Mouse (Mus musculus): ENCODE data around the gene Smyd2. TPM values are rescaled to one million over a fixed set of nuclear protein-coding genes. Genes with fewer than 3 reads are reported as not detected.
A peak's percentile ranks its signal among the peaks of the same experiment; 100 is the strongest.

Smyd2 gene
- total and polyA plus RNA-seq, 2 experiments, result 18.2 to 33.5 TPM

DNA sequence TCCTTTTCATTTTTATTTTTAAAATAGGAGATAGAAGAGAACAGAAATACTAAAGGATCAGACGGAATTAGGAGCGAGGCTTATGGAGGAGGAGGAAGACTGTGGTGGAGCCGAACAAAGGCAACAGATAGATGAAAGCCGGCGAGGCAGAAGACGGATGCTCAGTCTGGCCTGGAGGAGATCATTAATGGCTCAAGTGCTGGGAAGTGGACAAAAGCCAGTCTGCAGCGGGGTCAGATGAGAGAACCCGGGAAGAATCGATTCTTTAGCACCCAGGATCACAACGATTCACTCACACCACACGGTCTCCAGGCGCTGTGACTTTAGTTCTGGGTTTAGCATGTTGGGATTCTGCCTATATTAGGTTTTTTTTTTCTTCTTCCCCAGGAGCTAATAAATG lies 10.0 kb upstream of the Smyd2 start:
- 92% methylated on average over 12 of the region's 12 CpGs for WGBS
- H3K36me3 ChIP-seq (ENCODE audit: control insufficient read depth, insufficient read depth, low read length), result no peaks in the 10 kb centered on the region
- DNase-seq (ENCODE audit: extremely low read depth, low read depth, low spot score), result no peak
- no peak overlapping the region for H3K9ac ChIP-seq (ENCODE audit: low read depth, low read length)
- no peak for TF ChIP-seq POLR2A (IDR thresholded peaks at IDR 0.05; ENCODE audit: extremely low read depth, insufficient read depth, low read length)
- TF ChIP-seq CTCF (IDR thresholded peaks at IDR 0.05; ENCODE audit: low read depth, low read length), result no peak
- no peak overlapping the region for H3K27ac ChIP-seq (replicated peaks; ENCODE audit: insufficient read depth, low read depth, low read length)
- no peaks in the 10 kb centered on the region for H3K79me2 ChIP-seq (ENCODE audit: control insufficient read depth, insufficient read depth, low read length)
- H3K27me3 ChIP-seq (ENCODE audit: control insufficient read depth, insufficient read depth, low read length), result no peaks in the 10 kb centered on the region
- H3K4me1 ChIP-seq (ENCODE audit: control insufficient read depth, insufficient read depth, low read length), result no peaks in the 10 kb centered on the region; the same call in 1 of the 2 replicates
- H3K4me3 ChIP-seq (ENCODE audit: insufficient read depth, low read depth, low read length), result no peak overlapping the region

DNA sequence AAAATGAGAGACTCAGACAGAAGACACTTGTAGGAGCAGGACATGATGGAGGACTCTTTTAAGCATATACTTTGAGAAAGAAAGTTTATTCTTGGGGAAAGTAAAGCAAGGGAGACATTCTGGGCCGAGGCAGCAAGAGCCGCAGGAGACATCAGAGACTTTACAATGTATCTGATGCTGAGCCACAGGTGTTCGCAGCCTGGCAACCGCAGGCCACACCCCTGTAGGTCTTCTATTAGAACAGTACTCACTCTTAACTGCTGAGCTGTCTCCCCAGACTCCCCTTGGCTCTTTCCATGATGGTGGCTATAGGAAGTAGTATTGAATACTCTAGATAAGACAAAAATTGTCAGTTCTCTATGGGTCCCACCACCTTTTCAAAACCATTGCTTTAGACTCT lies 7.7 kb upstream of the Smyd2 start:
- Histone ChIP-seq H3K9ac (ENCODE audit: low read depth, low read length) (no peak overlapping the region), H3K27me3 (ENCODE audit: control insufficient read depth, insufficient read depth, low read length) (no peaks in the 10 kb centered on the region), H3K36me3 (ENCODE audit: control insufficient read depth, insufficient read depth, low read length) (no peaks in the 10 kb centered on the region), H3K27ac (replicated peaks; ENCODE audit: insufficient read depth, low read depth, low read length) (no peak overlapping the region), H3K4me3 (ENCODE audit: insufficient read depth, low read depth, low read length) (no peak overlapping the region), H3K4me1 (ENCODE audit: control insufficient read depth, insufficient read depth, low read length) (no peaks in the 10 kb centered on the region), H3K79me2 (ENCODE audit: control insufficient read depth, insufficient read depth, low read length) (no peaks in the 10 kb centered on the region)
- DNase-seq (ENCODE audit: extremely low read depth, low read depth, low spot score), result no peak
- TF ChIP-seq POLR2A (IDR thresholded peaks at IDR 0.05; ENCODE audit: extremely low read depth, insufficient read depth, low read length) (no peak), CTCF (IDR thresholded peaks at IDR 0.05; ENCODE audit: low read depth, low read length) (no peak)
- WGBS, result 77% methylated on average over 4 of the region's 4 CpGs

DNA sequence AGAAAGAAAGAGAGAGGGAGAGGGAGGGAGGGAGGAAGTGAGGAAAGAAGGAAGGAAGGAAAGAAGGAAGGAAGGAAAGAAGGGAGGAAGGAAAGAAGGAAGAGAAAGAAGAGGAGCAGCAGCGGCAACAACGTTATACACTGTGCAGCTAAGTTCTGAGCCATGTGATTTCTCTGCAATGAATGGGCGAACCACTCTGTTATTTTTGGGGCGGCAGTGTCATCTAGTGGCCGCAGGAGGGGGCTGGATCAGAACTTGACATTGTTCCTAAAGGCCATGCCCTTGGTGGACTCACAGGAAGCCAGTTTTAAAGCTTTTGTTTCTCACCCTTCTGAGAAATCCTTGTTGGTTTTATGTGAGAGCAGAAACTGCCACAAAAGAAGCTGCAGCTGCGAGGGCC lies 5.5 kb upstream of the Smyd2 start:
- TF ChIP-seq POLR2A (IDR thresholded peaks at IDR 0.05; ENCODE audit: extremely low read depth, insufficient read depth, low read length), result no peak
- TF ChIP-seq CTCF (IDR thresholded peaks at IDR 0.05; ENCODE audit: low read depth, low read length), result peak; percentile 89
- Histone ChIP-seq H3K4me1 (ENCODE audit: control insufficient read depth, insufficient read depth, low read length) (peaks cover 3% of the 10 kb centered on the region), H3K36me3 (ENCODE audit: control insufficient read depth, insufficient read depth, low read length) (no peaks in the 10 kb centered on the region), H3K9ac (ENCODE audit: low read depth, low read length) (no peak overlapping the region), H3K4me3 (ENCODE audit: insufficient read depth, low read depth, low read length) (no peak overlapping the region), H3K27me3 (ENCODE audit: control insufficient read depth, insufficient read depth, low read length) (no peaks in the 10 kb centered on the region), H3K27ac (replicated peaks; ENCODE audit: insufficient read depth, low read depth, low read length) (no peak overlapping the region), H3K79me2 (ENCODE audit: control insufficient read depth, insufficient read depth, low read length) (no peaks in the 10 kb centered on the region)
- 8% methylated on average over 6 of the region's 6 CpGs for WGBS
- DNase-seq (ENCODE audit: extremely low read depth, low read depth, low spot score), result peak; percentile 57

DNA sequence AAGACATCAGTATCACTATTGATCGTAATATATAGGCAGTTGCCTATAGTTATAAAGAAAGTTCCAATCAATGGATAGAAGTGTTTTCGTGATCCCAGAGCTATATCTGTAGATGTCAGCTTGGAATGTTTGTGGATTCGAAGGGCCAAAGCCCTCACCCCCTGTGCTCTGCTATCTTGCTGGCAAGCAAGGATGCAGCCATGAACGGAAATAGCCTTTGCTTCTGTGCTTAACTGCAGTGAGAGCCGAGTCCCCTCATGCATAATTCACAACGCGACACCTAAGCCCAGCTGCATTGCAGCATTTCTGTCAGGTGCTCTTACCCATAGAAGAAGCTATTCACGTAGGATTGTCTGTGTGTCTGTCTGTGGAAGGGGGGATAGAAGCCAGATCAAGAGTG lies 4.1 kb upstream of the Smyd2 start:
- no peak for DNase-seq (ENCODE audit: extremely low read depth, low read depth, low spot score)
- peaks cover 7% of the 10 kb centered on the region for H3K4me1 ChIP-seq (ENCODE audit: control insufficient read depth, insufficient read depth, low read length)
- no peak overlapping the region for H3K9ac ChIP-seq (ENCODE audit: low read depth, low read length)
- WGBS, result 77% methylated on average over 8 of the region's 8 CpGs
- H3K27ac ChIP-seq (replicated peaks; ENCODE audit: insufficient read depth, low read depth, low read length), result no peak overlapping the region
- H3K27me3 ChIP-seq (ENCODE audit: control insufficient read depth, insufficient read depth, low read length), result no peaks in the 10 kb centered on the region
- H3K4me3 ChIP-seq (ENCODE audit: insufficient read depth, low read depth, low read length), result no peak overlapping the region
- H3K79me2 ChIP-seq (ENCODE audit: control insufficient read depth, insufficient read depth, low read length), result peaks cover 5% of the 10 kb centered on the region; the same call in 1 of the 2 replicates
- no peak for TF ChIP-seq POLR2A (IDR thresholded peaks at IDR 0.05; ENCODE audit: extremely low read depth, insufficient read depth, low read length)
- no peak for TF ChIP-seq CTCF (IDR thresholded peaks at IDR 0.05; ENCODE audit: low read depth, low read length)
- H3K36me3 ChIP-seq (ENCODE audit: control insufficient read depth, insufficient read depth, low read length), result no peaks in the 10 kb centered on the region

DNA sequence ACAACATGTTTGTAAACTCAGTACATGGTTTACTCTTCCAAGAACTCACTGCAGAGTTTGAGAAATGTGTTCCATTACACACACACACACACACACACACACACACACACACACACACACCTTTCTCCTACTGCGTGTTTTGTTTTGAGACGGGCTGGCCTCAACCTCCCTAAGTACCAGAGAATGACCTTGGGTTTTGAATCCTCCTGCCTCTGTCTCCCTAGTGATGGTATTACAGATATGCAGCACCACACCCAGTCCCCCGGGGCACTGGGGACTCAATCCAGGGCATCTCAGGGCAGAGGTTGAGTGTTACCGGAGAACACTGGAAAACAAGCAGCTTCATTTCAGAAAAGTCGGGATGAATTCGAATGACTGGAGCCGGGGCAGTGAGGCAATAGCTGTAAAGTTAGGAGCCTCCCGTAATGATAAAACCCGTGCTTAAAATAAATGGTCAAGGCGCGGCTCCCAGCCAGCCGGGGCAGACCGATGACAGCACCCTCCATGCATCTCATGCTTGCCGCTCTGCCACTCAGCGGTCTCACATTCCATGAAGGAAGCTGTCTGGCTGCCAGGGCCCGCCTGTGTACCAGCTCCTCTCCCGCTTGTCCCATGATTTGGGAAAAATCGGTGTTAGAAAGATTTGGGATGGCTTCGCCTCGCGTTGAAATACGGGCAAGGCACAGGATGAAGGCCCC lies 1.9 kb upstream of the Smyd2 start:
- Histone ChIP-seq H3K27me3 (ENCODE audit: control insufficient read depth, insufficient read depth, low read length) (no peaks in the 10 kb centered on the region), H3K36me3 (ENCODE audit: control insufficient read depth, insufficient read depth, low read length) (no peaks in the 10 kb centered on the region), H3K9ac (ENCODE audit: low read depth, low read length) (no peak overlapping the region), H3K27ac (replicated peaks; ENCODE audit: insufficient read depth, low read depth, low read length) (no peak overlapping the region), H3K79me2 (ENCODE audit: control insufficient read depth, insufficient read depth, low read length) (peaks cover 5% of the 10 kb centered on the region; the same call in 1 of the 2 replicates), H3K4me3 (ENCODE audit: insufficient read depth, low read depth, low read length) (no peak overlapping the region), H3K4me1 (ENCODE audit: control insufficient read depth, insufficient read depth, low read length) (peaks cover 8% of the 10 kb centered on the region)
- 90% methylated on average over 22 of the region's 22 CpGs for WGBS
- no peak for DNase-seq (ENCODE audit: extremely low read depth, low read depth, low spot score)
- TF ChIP-seq POLR2A (IDR thresholded peaks at IDR 0.05; ENCODE audit: extremely low read depth, insufficient read depth, low read length), result no peak
- TF ChIP-seq CTCF (IDR thresholded peaks at IDR 0.05; ENCODE audit: low read depth, low read length), result no peak

DNA sequence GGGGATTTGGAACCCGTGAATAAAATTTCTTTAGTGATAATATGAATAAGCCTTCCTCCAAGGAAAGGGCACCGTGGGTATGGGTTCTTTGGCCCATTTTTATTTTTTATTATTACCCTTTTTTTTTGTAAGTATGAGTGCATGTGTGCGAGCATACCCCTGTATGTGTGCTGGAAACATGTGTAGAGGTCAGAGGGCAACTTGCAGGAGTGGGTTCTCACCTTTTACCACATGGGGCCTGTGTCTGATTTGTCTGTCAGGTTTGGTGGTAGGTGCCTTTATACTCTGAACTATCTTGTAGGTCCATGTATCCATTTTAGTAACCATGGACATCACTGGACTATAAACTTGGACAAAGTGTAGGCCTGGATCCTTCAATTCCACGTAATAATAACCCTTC lies 994 bp upstream of the Smyd2 start:
- WGBS, result 57% methylated on average over 4 of the region's 4 CpGs
- H3K4me3 ChIP-seq (ENCODE audit: insufficient read depth, low read depth, low read length), result no peak overlapping the region
- TF ChIP-seq CTCF (IDR thresholded peaks at IDR 0.05; ENCODE audit: low read depth, low read length) (no peak), POLR2A (IDR thresholded peaks at IDR 0.05; ENCODE audit: extremely low read depth, insufficient read depth, low read length) (no peak)
- DNase-seq (ENCODE audit: extremely low read depth, low read depth, low spot score), result no peak
- peaks cover 5% of the 10 kb centered on the region; the same call in 1 of the 2 replicates for H3K79me2 ChIP-seq (ENCODE audit: control insufficient read depth, insufficient read depth, low read length)
- H3K27me3 ChIP-seq (ENCODE audit: control insufficient read depth, insufficient read depth, low read length), result no peaks in the 10 kb centered on the region
- no peak overlapping the region for H3K27ac ChIP-seq (replicated peaks; ENCODE audit: insufficient read depth, low read depth, low read length)
- H3K9ac ChIP-seq (ENCODE audit: low read depth, low read length), result no peak overlapping the region
- H3K4me1 ChIP-seq (ENCODE audit: control insufficient read depth, insufficient read depth, low read length), result peaks cover 8% of the 10 kb centered on the region
- no peaks in the 10 kb centered on the region for H3K36me3 ChIP-seq (ENCODE audit: control insufficient read depth, insufficient read depth, low read length)

Measured in liver, adult 2 months (tissue).